Mouse (Mus musculus): Measurements from ENCODE around the gene Chchd1.

Chchd1 gene

DNA sequence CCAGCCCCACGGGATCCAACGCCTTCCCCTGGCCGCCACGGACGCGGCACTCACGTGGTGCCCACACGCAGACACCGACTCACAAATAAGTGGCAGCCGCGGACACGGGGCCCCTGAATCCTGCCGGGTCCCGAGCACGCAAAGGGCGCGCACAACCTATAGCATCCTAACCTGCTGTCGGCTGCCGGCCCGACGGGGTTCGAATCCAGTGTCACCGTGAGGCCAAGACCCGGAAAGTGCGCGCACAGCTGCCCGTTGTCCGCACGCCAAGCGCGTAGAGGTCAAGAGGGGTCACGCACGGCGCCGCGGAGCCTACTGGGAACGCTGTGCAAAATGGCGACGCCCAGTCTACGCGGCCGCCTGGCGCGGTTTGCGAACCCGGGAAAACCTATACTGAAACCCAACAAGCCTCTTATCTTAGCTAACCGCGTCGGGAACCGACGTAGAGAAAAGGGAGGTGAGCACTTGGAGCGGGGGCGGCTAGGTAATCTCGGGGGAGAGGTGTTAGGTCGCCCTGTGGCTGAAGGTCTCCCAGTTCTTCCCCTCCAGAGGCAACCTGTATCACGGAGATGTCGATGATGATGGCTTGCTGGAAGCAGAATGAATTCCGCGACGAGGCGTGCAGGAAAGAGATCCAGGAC is at the start of gene Chchd1:
Gene Chchd1, plus strand, starts transcription at position 266 of the 641 bp plus-strand sequence.
- CTCF ChIA-PET = no interaction called here

GRCm38 (mm10) chr14:20654690-20655421 is 48.0 kb upstream of the Chchd1 start:
- CTCF ChIA-PET = no interaction called here

DNA sequence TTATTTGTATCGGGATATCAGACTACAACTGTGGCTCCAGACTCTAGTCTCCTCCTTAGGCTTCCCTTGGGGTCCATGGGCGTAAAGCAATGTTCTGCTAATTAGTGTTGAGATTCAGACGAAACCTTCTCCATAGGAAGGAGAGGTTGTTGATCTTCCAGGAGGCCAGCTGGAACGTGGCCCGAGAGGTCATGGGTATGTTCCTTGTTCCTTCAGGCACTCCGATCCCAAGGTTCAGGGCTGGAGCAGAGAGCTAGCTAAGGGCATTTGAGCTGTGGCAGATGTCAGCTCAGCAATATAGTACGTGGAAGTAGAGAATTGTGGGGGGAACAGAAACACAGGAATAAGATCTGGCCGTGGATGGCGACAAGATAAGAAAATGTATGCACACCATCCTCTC is 47.1 kb upstream of the Chchd1 start:
- CTCF ChIA-PET = interaction anchor here (0.6 kb wide), 1 partner anchor 917 kb away, joined by 4 read pairs; no protein-coding TSS in a partner anchor

GRCm38 (mm10) chr14:20656361-20656760 is 46.4 kb upstream of the Chchd1 start, which contains the start of gene Myoz1:
TSS of gene Myoz1 (minus strand) at chr14:20656540.
- CTCF ChIA-PET = interaction anchor here (0.6 kb wide), 1 partner anchor 916 kb away, joined by 4 read pairs; no protein-coding TSS in a partner anchor

DNA sequence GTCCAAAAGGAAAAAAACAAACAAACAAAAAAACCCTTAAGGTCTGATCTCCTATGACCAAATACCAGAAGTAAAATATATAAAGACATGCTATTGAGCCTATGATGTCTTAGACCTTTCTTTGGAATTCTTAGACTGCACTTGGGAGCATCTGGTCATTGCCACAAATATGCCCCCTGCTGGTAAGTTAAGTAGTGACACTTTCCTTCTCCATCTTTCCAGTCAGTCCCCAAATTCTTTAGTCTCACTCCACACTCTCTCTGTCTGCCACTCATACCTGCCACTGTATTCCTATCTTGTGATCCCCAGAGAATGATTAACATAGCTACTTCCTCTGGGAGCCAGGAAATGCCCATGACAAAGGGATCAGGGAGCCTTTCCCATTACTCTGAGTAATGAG is 44.5 kb upstream of the Chchd1 start:
- CTCF ChIA-PET = interaction anchor here (0.8 to 2.4 kb wide), 2 partner anchors 40 to 82 kb away, joined by 3 to 8 read pairs; no protein-coding TSS in a partner anchor

DNA sequence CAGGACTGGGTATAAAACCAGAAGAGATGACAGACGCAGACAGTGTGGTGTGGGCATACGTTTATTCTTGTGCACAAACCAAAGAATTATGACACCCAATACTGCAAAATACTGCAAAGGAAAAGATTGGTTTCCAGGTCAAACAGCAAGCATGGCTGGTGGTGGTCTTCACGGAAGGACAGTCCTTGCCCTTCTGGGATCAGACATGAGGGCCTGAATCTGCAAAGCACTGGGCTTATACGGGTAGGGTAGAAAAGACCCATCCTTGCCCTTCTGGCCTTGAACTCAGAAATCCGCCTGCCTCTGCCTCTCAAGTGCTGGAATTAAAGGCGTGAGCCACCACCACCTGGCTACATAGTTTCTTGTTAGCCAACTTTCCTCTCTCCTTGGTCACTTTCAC is 43.9 kb upstream of the Chchd1 start:
- CTCF ChIA-PET = interaction anchor here (0.8 to 2.4 kb wide), 2 partner anchors 41 to 83 kb away, joined by 3 to 8 read pairs; no protein-coding TSS in a partner anchor

- CTCF ChIA-PET = interaction anchor here (0.6 to 2.4 kb wide), 4 partner anchors 84 to 1151 kb away, joined by 3 to 8 read pairs (median 3); no protein-coding TSS in a partner anchor
These were observed 43.1 kb upstream of the Chchd1 start for GRCm38 (mm10) chr14:20659687-20660086.

- CTCF ChIA-PET = interaction anchor here (0.6 to 0.8 kb wide), 4 partner anchors 25 to 73 kb away, joined by 3 to 5 read pairs (median 3); no protein-coding TSS in a partner anchor
These were observed 41.8 kb upstream of the Chchd1 start for GRCm38 (mm10) chr14:20660827-20661660.

- CTCF ChIA-PET = interaction anchor here (0.6 to 0.8 kb wide), 2 partner anchors 74 to 87 kb away, joined by 3 read pairs; no protein-coding TSS in a partner anchor
These were observed 41.0 kb upstream of the Chchd1 start for GRCm38 (mm10) chr14:20661661-20662331.

DNA sequence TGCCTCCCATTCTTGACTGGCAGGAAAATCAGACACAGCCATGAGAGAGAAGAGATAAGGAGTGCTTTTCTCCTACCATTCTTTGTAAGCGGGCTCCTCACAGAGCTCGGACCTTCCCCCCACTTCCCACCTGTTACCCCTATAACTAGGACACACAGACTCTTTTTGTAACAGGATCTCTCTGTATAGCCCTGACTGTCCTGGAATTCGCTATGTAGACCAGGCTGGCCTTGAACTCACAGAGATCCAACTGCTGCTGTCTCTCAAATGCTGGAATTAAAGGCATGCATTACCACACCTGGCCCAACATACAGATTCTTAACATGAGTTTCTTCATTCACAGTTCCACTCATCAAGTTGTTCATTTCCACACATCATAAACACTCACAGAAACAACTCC is 40.1 kb upstream of the Chchd1 start:
- CTCF ChIA-PET = no interaction called here

DNA sequence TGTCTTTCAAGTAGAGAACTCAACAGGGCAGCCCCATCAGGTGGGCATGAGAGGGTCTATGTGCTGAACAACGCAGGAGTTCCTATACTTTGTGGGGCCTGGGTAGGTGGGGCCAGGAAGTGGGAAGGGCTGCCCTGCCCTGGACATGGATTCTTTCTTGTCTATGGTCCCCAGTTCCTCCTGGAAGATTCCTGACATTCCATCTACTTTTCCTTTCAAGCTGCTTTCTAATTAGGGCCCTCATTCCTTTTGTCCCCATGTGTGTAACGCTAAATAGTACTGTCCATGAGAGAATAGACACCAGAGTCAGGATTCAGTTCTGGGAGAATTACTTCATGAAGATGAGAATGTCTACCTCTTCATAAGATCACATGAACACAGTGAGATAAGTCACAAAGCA is 39.2 kb upstream of the Chchd1 start:
- CTCF ChIA-PET = no interaction called here

DNA sequence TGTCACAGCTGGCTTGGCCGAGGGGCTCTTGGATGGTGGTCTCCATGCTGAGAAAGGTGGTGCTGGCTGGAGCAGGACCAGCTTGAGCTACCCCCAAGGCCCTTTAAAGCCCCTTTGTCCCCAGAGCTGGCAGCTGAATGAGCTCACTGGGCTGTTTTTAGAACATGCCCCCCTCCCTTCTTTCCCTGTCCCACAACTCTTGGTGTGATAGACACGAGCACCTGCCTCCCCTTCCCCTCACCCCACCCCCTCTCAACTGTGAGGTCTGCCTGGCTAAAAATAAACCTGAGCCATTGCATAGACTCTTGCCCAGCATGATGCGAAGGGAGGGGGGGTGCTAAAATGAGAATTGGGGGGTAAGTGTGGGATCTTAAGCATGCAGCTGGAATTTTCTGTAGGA is 38.4 kb upstream of the Chchd1 start:
- CTCF ChIA-PET = no interaction called here

DNA sequence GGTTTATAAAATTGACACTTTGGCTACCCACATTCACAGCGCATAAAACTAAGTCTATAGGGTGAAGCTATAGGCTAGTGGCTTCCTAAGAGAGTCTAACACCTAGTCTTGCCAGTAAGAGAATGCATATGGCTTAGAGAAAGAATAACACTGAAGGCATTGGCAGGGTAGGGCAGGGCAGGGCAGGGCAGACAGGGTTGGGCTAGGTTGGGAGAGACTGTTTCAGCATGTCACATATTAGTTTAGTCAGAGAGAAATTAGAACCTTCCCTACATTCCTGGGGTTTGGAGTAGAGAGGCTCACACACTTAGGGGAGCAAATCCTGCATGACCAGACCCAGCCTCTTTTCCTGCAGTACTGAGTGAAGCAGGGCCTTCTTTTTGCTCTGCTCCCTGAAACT is 35.3 kb upstream of the Chchd1 start:
- CTCF ChIA-PET = no interaction called here

DNA sequence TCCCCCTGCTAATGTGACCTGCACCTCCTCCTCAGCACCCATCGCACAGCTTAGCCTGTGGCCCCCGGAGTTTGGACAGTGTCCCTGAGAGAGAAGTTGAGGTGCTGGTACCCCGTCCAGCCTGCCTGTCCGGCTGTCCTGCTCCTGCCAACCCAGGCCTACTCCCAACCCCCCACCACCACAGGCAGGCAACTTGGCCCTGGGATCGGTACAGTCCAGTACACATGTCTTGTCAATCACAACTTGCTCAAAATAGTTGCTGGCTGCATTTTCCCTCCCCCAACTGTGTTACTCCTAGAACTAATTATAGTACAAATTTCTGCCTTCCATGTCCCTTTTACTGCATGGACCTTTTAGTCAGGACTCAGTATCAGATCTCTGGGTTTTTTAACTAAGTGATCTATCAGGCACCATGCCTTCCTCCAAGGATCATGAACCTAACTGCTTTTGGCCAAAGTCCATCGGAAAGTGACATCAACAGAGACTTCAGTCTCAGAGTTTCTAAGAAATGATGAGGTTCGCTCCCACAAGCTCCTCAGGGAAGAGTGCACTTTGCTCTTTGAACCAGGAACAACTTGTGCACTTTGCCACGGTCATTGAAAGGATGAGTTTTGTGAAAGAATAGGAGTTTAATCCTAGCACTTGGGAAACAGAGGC is 34.5 kb upstream of the Chchd1 start, which contains the start of gene Synpo2l:
Gene Synpo2l, minus strand, starts transcription at position 201 of the 657 bp plus-strand sequence.
- CTCF ChIA-PET = no interaction called here

DNA sequence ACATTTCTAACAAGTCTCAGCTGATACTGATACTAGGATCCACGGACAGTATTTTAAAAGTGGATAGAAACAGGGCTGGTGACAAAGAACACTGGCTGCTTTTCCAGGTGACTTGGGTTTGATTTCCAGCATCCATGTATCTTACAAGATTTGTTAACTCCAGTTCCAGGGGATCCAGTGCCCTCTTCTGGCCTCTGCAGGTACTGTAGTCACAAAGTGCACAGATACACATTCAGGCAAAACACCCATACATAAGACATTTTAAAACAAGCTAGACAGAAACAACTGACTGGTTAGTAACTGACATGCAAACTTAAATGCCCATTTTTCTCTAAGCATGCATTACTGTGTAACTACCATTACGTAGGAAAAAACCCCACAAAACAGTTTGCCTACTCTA is 29.8 kb upstream of the Chchd1 start:
- CTCF ChIA-PET = interaction anchor here (0.5 kb wide), 1 partner anchor 335 kb away, joined by 5 read pairs; no protein-coding TSS in a partner anchor

GRCm38 (mm10) chr14:20673735-20674063 is 29.1 kb upstream of the Chchd1 start:
- CTCF ChIA-PET = interaction anchor here (0.5 to 1.0 kb wide), 3 partner anchors 14 to 336 kb away, joined by 3 to 10 read pairs (median 5); no protein-coding TSS in a partner anchor

- CTCF ChIA-PET = interaction anchor here (0.5 to 1.0 kb wide), 4 partner anchors 13 to 98 kb away, joined by 3 to 11 read pairs (median 8); no protein-coding TSS in a partner anchor
These were observed 28.6 kb upstream of the Chchd1 start, which contains the start of gene Sec24c for GRCm38 (mm10) chr14:20674064-20674833. TSS of gene Sec24c (plus strand) at chr14:20674308.

GRCm38 (mm10) chr14:20677906-20678305 is 24.9 kb upstream of the Chchd1 start:
- CTCF ChIA-PET = no interaction called here

DNA sequence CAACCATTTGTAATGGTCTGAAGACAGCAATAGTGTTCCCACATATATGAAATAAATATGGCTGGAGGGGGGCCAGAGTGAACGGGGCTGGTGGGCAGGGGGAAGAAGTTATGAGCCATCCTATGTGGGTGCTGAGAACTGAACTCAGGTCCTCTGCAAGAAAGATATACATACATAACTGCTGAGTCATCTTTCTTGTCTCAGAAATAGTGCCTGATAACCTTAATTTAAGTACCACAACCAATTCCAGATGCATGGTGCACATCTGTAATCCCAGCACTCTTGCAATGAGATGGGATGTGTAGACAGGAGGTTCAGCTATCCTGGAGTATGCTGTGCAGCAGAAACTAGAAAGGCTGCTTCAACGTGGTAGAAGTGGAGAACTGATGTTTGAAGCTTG is 21.1 kb upstream of the Chchd1 start:
- CTCF ChIA-PET = no interaction called here

GRCm38 (mm10) chr14:20682498-20682897 is 20.3 kb upstream of the Chchd1 start:
- CTCF ChIA-PET = interaction anchor here (0.5 kb wide), 1 partner anchor 899 kb away, joined by 4 read pairs; no protein-coding TSS in a partner anchor
